Mouse (Mus musculus): Measurements from ENCODE around the gene Eapp. TPM values are rescaled to one million over a fixed set of nuclear protein-coding genes. Genes with fewer than 3 reads are reported as not detected.
A peak's percentile ranks its signal among the peaks of the same experiment; 100 is the strongest.
"Not testable (repeated sequence)": the region's sequence is repeated elsewhere in the genome, so short reads cannot be mapped to it uniquely, and the experiment has no call there.

The Eapp gene
- total RNA-seq, 2 experiments from 2014 or later: 42.7 to 58.7 TPM

- ATAC-seq (replicated peaks; ENCODE audit: poor library complexity): no peak
Observed at GRCm38 (mm10) chr12:54689082-54689481, 6.6 kb downstream of the Eapp start.

GRCm38 (mm10) chr12:54683182-54683581, 12.5 kb downstream of the Eapp start:
- ATAC-seq (replicated peaks; ENCODE audit: poor library complexity): peak; percentile 83

- no peak for ATAC-seq (replicated peaks; ENCODE audit: poor library complexity)
Observed at GRCm38 (mm10) chr12:54676709-54677108, 19.0 kb downstream of the Eapp start.

- no peak for ATAC-seq (replicated peaks; ENCODE audit: poor library complexity)
Observed at GRCm38 (mm10) chr12:54675396-54675795, 20.3 kb downstream of the Eapp start.

GRCm38 (mm10) chr12:54671262-54671661, 24.4 kb downstream of the Eapp start:
- ATAC-seq (replicated peaks; ENCODE audit: poor library complexity): no peak

GRCm38 (mm10) chr12:54668141-54668540, 27.6 kb downstream of the Eapp start:
- no peak for ATAC-seq (replicated peaks; ENCODE audit: poor library complexity)

- no peak for ATAC-seq (replicated peaks; ENCODE audit: poor library complexity)
Observed at GRCm38 (mm10) chr12:54665526-54665925, 30.2 kb downstream of the Eapp start.

GRCm38 (mm10) chr12:54661470-54661869, 34.2 kb downstream of the Eapp start:
- not testable (repeated sequence) for ATAC-seq (replicated peaks; ENCODE audit: poor library complexity)

- ATAC-seq (replicated peaks; ENCODE audit: poor library complexity): no peak
Observed at GRCm38 (mm10) chr12:54659901-54660300, 35.8 kb downstream of the Eapp start.

GRCm38 (mm10) chr12:54658425-54659092, 37.1 kb downstream of the Eapp start:
- ATAC-seq (replicated peaks; ENCODE audit: poor library complexity): peak; percentile 30

GRCm38 (mm10) chr12:54657951-54658350, 37.7 kb downstream of the Eapp start:
- no peak for ATAC-seq (replicated peaks; ENCODE audit: poor library complexity)

- ATAC-seq (replicated peaks; ENCODE audit: poor library complexity): no peak
Observed at GRCm38 (mm10) chr12:54657226-54657625, 38.5 kb downstream of the Eapp start.

- peak; percentile 82 for ATAC-seq (replicated peaks; ENCODE audit: poor library complexity)
Observed at GRCm38 (mm10) chr12:54656396-54657171, 39.1 kb downstream of the Eapp start, which contains the start of gene Sptssa. Gene Sptssa (minus strand): TSS chr12:54656573.

- no peak for ATAC-seq (replicated peaks; ENCODE audit: poor library complexity)
Observed at GRCm38 (mm10) chr12:54656039-54656395, 39.7 kb downstream of the Eapp start.

- peak; percentile 6; the same call in 1 of the 2 replicates for ATAC-seq (replicated peaks; ENCODE audit: poor library complexity)
Observed at GRCm38 (mm10) chr12:54655292-54656038, 40.2 kb downstream of the Eapp start.

- no peak for ATAC-seq (replicated peaks; ENCODE audit: poor library complexity)
Observed at GRCm38 (mm10) chr12:54654741-54655140, 41.0 kb downstream of the Eapp start.

- ATAC-seq (replicated peaks; ENCODE audit: poor library complexity): peak; percentile 4; the same call in 1 of the 2 replicates
Observed at GRCm38 (mm10) chr12:54654141-54654540, 41.6 kb downstream of the Eapp start.

GRCm38 (mm10) chr12:54652346-54652745, 43.4 kb downstream of the Eapp start:
- no peak for ATAC-seq (replicated peaks; ENCODE audit: poor library complexity)

- ATAC-seq (replicated peaks; ENCODE audit: poor library complexity): no peak
Observed at GRCm38 (mm10) chr12:54651820-54652219, 43.9 kb downstream of the Eapp start.

GRCm38 (mm10) chr12:54651158-54651557, 44.5 kb downstream of the Eapp start:
- no peak for ATAC-seq (replicated peaks; ENCODE audit: poor library complexity)

- no peak for ATAC-seq (replicated peaks; ENCODE audit: poor library complexity)
Observed at GRCm38 (mm10) chr12:54644947-54645346, 50.8 kb downstream of the Eapp start.

All from megakaryocyte progenitor cell, adult 5-6 weeks (primary cell).